Mouse (Mus musculus) brain, adult 2 months (tissue): Measurements from ENCODE around the gene Izumo2.

Source experiments
- DNase-seq: peaks from one replicate; pipeline ENCODE4 v3.0.0; 2011; ENCODE audit warnings: low read depth, low spot score

The Izumo2 gene

DNA sequence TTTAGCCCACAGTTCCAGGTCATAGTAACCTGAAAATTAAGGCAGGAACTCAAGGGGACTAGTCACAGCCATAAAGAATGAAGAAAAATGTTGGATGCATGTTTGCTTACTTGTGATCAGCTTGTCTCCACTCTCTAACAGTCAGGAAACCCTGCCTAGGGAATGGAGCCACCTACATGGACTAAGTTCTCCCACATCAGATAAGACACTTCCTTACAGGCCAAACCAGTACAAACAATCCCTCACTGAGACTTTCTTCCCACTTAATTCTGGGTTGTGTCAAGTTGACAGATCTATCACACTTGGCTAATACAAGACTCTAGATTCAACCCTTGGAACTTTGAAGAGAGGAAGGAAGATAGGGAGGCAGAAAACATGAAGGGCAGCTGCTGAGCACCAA lies 51.8 kb downstream of the Izumo2 start:
- DNase-seq = no peak

DNA sequence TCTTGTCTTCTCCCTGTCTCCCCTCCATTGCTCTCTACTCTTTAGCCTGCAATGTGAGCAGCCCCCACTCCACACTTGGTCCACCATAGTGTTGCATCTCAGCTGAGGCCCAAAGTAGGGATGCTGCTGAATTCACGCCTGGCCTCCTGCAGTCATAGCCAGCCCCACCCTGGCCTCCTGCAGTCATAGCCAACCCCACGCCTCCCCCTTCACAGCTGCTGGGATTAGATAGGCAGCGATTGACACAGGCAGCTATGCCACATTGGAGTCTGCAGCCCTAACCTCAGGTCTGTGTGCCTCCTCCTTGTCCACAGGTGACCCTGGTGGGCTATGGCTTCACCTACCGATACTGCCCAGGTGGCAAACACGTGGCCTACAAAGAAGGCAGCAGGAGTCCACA lies 59.6 kb downstream of the Izumo2 start:
- DNase-seq = no peak
